Mouse (Mus musculus): ENCODE measurements at regions not wholly inside any gene's neighbourhood (a gene's known extent, or its start where the extent isn't known, plus 50 kb on each side); places are given as distances from the start of the nearest gene placed in this dataset.

DNA sequence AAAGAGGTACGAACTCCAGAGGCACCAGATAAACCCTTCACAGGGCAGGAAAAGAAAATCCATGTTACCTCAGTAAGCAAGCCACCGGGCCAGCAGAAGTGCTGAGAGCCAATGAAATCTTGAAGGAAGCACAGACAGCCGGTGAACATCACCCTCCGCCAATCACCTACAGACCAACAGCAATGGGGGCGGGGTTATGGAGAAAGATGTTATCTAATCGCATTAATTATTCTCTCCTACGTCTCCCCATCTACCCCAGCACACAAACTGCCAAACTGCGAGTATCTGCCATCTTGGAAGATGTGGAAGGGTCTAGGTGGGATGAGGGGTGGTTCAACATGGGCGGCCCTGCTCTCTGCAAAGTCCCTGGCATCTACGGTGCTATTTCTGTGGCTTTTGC, 68.6 kb upstream of the Slc44a3 start:
- ATAC-seq (ENCODE audit: insufficient read depth) = no peak
- H3K36me3 ChIP-seq (replicated peaks) = no peaks in the 10 kb centered on the region
- no peak overlapping the region for H3K4me2 ChIP-seq
- H3K4me1 ChIP-seq (replicated peaks) = no peaks in the 10 kb centered on the region
- H3K27ac ChIP-seq (replicated peaks) = no peak overlapping the region
- H3K9me3 ChIP-seq (replicated peaks) = no peaks in the 10 kb centered on the region
- H3K9ac ChIP-seq = no peak overlapping the region
- 52% methylated on average over 10 of the region's 10 CpGs for WGBS (ENCODE audit: insufficient replicate concordance)
- H3K27me3 ChIP-seq = no peaks in the 10 kb centered on the region
- no peak overlapping the region for H3K4me3 ChIP-seq (replicated peaks)

- Histone ChIP-seq H3K36me3 (replicated peaks) (no peaks in the 10 kb centered on the region), H3K4me1 (replicated peaks) (no peaks in the 10 kb centered on the region), H3K4me3 (replicated peaks) (no peak overlapping the region), H3K9me3 (replicated peaks) (no peaks in the 10 kb centered on the region), H3K27me3 (no peaks in the 10 kb centered on the region), H3K27ac (replicated peaks) (no peak overlapping the region), H3K4me2 (no peak overlapping the region), H3K9ac (no peak overlapping the region)
- ATAC-seq (ENCODE audit: insufficient read depth) = no peak
- WGBS (ENCODE audit: insufficient replicate concordance) = 71% methylated on average over 4 of the region's 4 CpGs
Observed at GRCm38 (mm10) chr3:121600388-121600787, 68.2 kb upstream of the Slc44a3 start.

DNA sequence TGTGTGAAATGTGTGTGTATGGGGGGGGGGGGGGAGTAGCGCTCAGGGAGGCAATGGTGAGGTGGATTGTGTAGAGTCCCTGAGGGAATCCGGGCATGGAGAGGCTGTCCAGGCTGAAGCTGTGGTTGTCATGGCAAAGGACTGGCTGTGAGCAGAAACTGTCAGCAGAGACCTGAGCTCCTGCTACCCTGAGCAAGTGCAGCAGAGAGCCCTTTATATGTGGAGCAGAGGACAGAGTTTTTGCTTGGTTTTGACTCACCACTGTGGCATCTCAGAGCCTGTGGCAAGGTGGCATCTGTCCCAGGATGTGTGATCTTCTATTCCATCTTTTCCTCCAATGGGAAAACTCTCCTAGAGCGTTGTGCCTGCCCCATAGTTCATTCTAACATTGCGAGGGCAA, 65.8 kb upstream of the Slc44a3 start:
- Histone ChIP-seq H3K27ac (replicated peaks) (no peak overlapping the region), H3K36me3 (replicated peaks) (no peaks in the 10 kb centered on the region), H3K4me3 (replicated peaks) (no peak overlapping the region), H3K27me3 (no peaks in the 10 kb centered on the region), H3K9ac (no peak overlapping the region), H3K9me3 (replicated peaks) (no peaks in the 10 kb centered on the region), H3K4me2 (no peak overlapping the region), H3K4me1 (replicated peaks) (0 out of 2 replicates have a peak, but pooled peaks cover 2% of the 10 kb centered on the region)
- ATAC-seq (ENCODE audit: insufficient read depth) = no peak
- WGBS (ENCODE audit: insufficient replicate concordance) = 59% methylated on average over 4 of the region's 4 CpGs

- Histone ChIP-seq H3K27me3 (no peaks in the 10 kb centered on the region), H3K4me3 (replicated peaks) (no peak overlapping the region), H3K36me3 (replicated peaks) (no peaks in the 10 kb centered on the region), H3K27ac (replicated peaks) (no peak overlapping the region), H3K4me2 (no peak overlapping the region), H3K4me1 (replicated peaks) (0 out of 2 replicates have a peak, but pooled peaks cover 2% of the 10 kb centered on the region), H3K9ac (no peak overlapping the region), H3K9me3 (replicated peaks) (no peaks in the 10 kb centered on the region)
- no peak; the same call in 1 of the 2 replicates for ATAC-seq (ENCODE audit: insufficient read depth)
- 48% methylated on average over 5 of the region's 5 CpGs for WGBS (ENCODE audit: insufficient replicate concordance)
Observed at GRCm38 (mm10) chr3:121597203-121597602, 65.0 kb upstream of the Slc44a3 start.

DNA sequence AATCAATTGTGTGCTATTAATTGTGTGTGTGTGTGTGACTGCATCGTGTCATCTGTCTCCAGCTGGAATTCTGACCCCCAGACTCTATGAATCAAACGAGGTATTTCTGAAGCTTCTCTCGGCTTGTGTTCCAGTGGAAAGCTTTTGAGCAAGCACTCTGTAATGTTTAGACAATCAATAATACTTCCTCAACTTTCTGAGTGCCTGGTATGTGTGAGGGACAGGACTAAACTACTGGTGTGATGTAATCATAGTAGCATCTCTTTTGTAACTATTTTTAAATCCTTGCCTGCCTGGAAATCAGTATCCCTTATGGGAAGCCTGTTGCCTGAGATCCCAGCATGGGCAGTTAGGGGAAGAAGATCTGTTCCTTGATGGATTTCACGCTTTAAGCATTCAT, 62.4 kb upstream of the Slc44a3 start:
- Histone ChIP-seq H3K4me2 (no peak overlapping the region), H3K27me3 (no peaks in the 10 kb centered on the region)
- no peak for ATAC-seq (ENCODE audit: insufficient read depth)

GRCm38 (mm10) chr3:121593598-121594117, 61.5 kb upstream of the Slc44a3 start:
- Histone ChIP-seq H3K4me2 (no peak overlapping the region), H3K4me1 (replicated peaks) (0 out of 2 replicates have a peak, but pooled peaks cover 2% of the 10 kb centered on the region), H3K4me3 (replicated peaks) (no peak overlapping the region), H3K9ac (no peak overlapping the region), H3K36me3 (replicated peaks) (no peaks in the 10 kb centered on the region), H3K27ac (replicated peaks) (no peak overlapping the region), H3K27me3 (no peaks in the 10 kb centered on the region), H3K9me3 (replicated peaks) (no peaks in the 10 kb centered on the region)
- ATAC-seq (ENCODE audit: insufficient read depth) = no peak
- 43% methylated on average over 8 of the region's 8 CpGs for WGBS (ENCODE audit: insufficient replicate concordance)

More for the DNA sequence above, 62.4 kb upstream of the Slc44a3 start:
- H3K36me3 ChIP-seq (replicated peaks) = no peaks in the 10 kb centered on the region
- WGBS (ENCODE audit: insufficient replicate concordance) = 58% methylated on average over 4 of the region's 4 CpGs
- no peak overlapping the region for H3K27ac ChIP-seq (replicated peaks)
- 0 out of 2 replicates have a peak, but pooled peaks cover 2% of the 10 kb centered on the region for H3K4me1 ChIP-seq (replicated peaks)
- H3K4me3 ChIP-seq (replicated peaks) = no peak overlapping the region
- H3K9ac ChIP-seq = no peak overlapping the region
- no peaks in the 10 kb centered on the region for H3K9me3 ChIP-seq (replicated peaks)

DNA sequence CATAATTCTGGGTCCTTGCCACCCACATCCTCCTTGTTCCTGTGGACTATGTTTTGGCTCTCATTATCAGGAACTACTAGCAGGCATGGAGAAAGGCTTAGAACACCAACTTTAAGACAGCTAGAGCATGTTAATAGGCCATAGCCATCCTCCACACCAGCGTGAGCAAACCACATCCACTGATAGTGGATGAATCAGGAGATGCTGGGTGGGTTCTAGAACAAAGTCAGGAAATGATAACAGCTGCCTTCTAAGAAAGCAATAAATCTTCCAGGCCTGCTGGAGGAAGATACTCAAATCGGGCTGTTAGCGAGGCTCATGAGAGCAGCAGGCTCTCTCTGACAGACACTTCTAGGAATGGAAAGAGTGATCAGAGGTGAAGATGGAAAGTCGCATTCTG, 60.9 kb upstream of the Slc44a3 start:
- WGBS (ENCODE audit: insufficient replicate concordance) = 24% methylated on average over 4 of the region's 4 CpGs

GRCm38 (mm10) chr3:121589494-121589885, 57.3 kb upstream of the Slc44a3 start:
- ATAC-seq (ENCODE audit: insufficient read depth) = no peak
- Histone ChIP-seq H3K4me3 (replicated peaks) (no peak overlapping the region), H3K4me2 (no peak overlapping the region), H3K9me3 (replicated peaks) (no peaks in the 10 kb centered on the region), H3K36me3 (replicated peaks) (no peaks in the 10 kb centered on the region), H3K9ac (no peak overlapping the region), H3K27ac (replicated peaks) (no peak overlapping the region), H3K4me1 (replicated peaks) (no peaks in the 10 kb centered on the region), H3K27me3 (no peaks in the 10 kb centered on the region)
- WGBS (ENCODE audit: insufficient replicate concordance) = 64% methylated on average over 9 of the region's 9 CpGs

More for the DNA sequence above, 60.9 kb upstream of the Slc44a3 start:
- H3K36me3 ChIP-seq (replicated peaks) = no peaks in the 10 kb centered on the region
- no peak overlapping the region for H3K9ac ChIP-seq
- H3K9me3 ChIP-seq (replicated peaks) = no peaks in the 10 kb centered on the region
- ATAC-seq (ENCODE audit: insufficient read depth) = no peak
- H3K27me3 ChIP-seq = no peaks in the 10 kb centered on the region
- no peak overlapping the region for H3K4me2 ChIP-seq
- H3K27ac ChIP-seq (replicated peaks) = no peak overlapping the region
- H3K4me1 ChIP-seq (replicated peaks) = 0 out of 2 replicates have a peak, but pooled peaks cover 2% of the 10 kb centered on the region
- H3K4me3 ChIP-seq (replicated peaks) = no peak overlapping the region

DNA sequence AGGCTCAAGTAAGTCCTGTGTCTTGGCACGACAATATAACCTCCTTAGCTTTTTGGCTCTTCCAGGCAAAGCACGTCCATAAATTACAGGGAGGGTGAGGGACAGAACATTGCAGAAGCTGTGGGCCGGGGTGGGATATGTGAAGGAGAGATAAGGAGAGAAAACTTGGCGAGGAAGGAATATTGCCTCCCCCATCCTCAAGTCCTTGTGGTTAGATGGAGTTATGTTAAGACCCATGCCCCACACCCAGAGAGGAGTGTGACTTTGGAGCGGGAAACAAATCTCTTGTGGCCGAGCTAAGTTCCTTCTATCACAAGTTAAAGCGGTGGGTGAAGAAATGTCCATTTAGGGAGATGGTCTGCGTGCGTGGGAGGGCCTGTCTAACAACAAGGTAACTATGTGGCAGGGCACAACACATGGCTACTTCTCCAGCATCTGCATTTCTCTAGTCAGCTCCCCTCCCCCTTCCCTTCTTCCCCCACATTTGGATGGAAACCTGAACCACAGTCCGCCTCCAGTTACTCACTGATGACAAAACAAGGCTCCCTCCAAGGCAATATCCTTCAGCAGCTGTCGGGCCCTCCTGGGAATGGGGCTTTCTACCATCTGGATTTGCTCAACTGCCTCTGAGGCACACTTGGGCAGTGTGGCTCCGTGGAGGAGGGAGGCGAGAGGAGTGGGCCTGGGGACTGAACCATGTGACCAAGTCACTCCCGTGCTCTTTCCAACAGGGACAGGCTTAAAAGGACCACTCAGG, 56.7 kb upstream of the Slc44a3 start:
- H3K36me3 ChIP-seq (replicated peaks) = no peaks in the 10 kb centered on the region
- no peak overlapping the region for H3K4me2 ChIP-seq
- no peak overlapping the region for H3K9ac ChIP-seq
- H3K9me3 ChIP-seq (replicated peaks) = no peaks in the 10 kb centered on the region
- no peak overlapping the region for H3K4me3 ChIP-seq (replicated peaks)
- H3K27me3 ChIP-seq = no peaks in the 10 kb centered on the region
- WGBS (ENCODE audit: insufficient replicate concordance) = 41% methylated on average over 14 of the region's 14 CpGs
- H3K4me1 ChIP-seq (replicated peaks) = no peaks in the 10 kb centered on the region
- no peak overlapping the region for H3K27ac ChIP-seq (replicated peaks)
- no peak for ATAC-seq (ENCODE audit: insufficient read depth)

DNA sequence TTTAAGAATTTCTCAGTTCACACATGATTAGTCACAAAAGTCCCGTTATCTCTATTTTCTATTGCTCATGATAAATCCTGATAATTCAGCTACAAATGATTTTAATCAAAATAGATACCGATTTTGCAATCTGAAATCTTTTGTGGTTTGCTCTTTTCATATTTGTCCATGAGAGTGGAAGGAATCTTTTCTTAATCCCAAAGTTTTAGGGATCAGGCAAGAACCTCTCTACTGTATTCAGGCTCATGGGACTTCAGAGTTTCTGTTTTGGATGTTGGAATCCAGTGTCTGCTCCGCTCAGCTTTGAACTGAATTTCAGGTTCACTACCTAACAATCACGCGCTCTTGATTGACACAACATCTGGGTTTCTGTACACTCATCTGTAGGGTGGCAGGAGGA, 53.1 kb upstream of the Slc44a3 start:
- Histone ChIP-seq H3K27me3 (no peaks in the 10 kb centered on the region), H3K9me3 (replicated peaks) (no peaks in the 10 kb centered on the region), H3K4me3 (replicated peaks) (no peak overlapping the region), H3K27ac (replicated peaks) (no peak overlapping the region), H3K9ac (no peak overlapping the region), H3K4me1 (replicated peaks) (no peaks in the 10 kb centered on the region), H3K36me3 (replicated peaks) (no peaks in the 10 kb centered on the region), H3K4me2 (no peak overlapping the region)
- ATAC-seq (ENCODE audit: insufficient read depth) = no peak
- WGBS (ENCODE audit: insufficient replicate concordance) = 79% methylated on average over 5 of the region's 5 CpGs

- no peak for ATAC-seq (ENCODE audit: insufficient read depth)
- 57% methylated on average over 5 of the region's 5 CpGs for WGBS (ENCODE audit: insufficient replicate concordance)
- H3K27ac ChIP-seq (replicated peaks) = no peak overlapping the region
Observed at GRCm38 (mm10) chr3:121584736-121585151, 52.5 kb upstream of the Slc44a3 start.

GRCm38 (mm10) chr3:121584317-121584716, 52.1 kb upstream of the Slc44a3 start:
- no peaks in the 10 kb centered on the region for H3K27me3 ChIP-seq
- no peak overlapping the region for H3K4me3 ChIP-seq (replicated peaks)
- H3K9ac ChIP-seq = no peak overlapping the region
- H3K36me3 ChIP-seq (replicated peaks) = no peaks in the 10 kb centered on the region
- no peaks in the 10 kb centered on the region for H3K4me1 ChIP-seq (replicated peaks)
- ATAC-seq (ENCODE audit: insufficient read depth) = no peak
- H3K27ac ChIP-seq (replicated peaks) = no peak overlapping the region
- no peak overlapping the region for H3K4me2 ChIP-seq
- H3K9me3 ChIP-seq (replicated peaks) = no peaks in the 10 kb centered on the region

More at GRCm38 (mm10) chr3:121584736-121585151, 52.5 kb upstream of the Slc44a3 start:
- no peaks in the 10 kb centered on the region for H3K27me3 ChIP-seq
- H3K4me1 ChIP-seq (replicated peaks) = no peaks in the 10 kb centered on the region
- H3K4me3 ChIP-seq (replicated peaks) = no peak overlapping the region
- no peaks in the 10 kb centered on the region for H3K9me3 ChIP-seq (replicated peaks)
- no peaks in the 10 kb centered on the region for H3K36me3 ChIP-seq (replicated peaks)
- no peak overlapping the region for H3K9ac ChIP-seq
- H3K4me2 ChIP-seq = no peak overlapping the region

Measured in liver, embryonic 15.5 days (tissue).